Mouse (Mus musculus) limb, embryonic 12.5 days (tissue): Measurements from ENCODE around the gene Ace2. TPM values are rescaled to one million over a fixed set of nuclear protein-coding genes. Genes with fewer than 3 reads are reported as not detected.

ENCODE experiments used
- ATAC-seq: fragments of 200-750 bp; cut with Nextera tagmentation; 2 replicates; pipeline ENCODE4 v1.8.0; 2017; ENCODE audit warnings: low read depth, moderate TSS enrichment; ENCODE audit not compliant: insufficient number of reproducible peaks, insufficient read depth, low FRiP score, low TSS enrichment
- H3K27ac ChIP-seq: fragments of 300-500 bp; sonication (generic); 2 replicates; pipeline ENCODE4 v1.5.1; 2016; ENCODE audit warnings: mild to moderate bottlenecking, moderate library complexity
- H3K27me3 ChIP-seq: fragments of 300-500 bp; sonication (generic); 2 replicates; pipeline ENCODE4 v1.6.1; 2016; ENCODE audit warnings: mild to moderate bottlenecking, moderate library complexity
- H3K36me3 ChIP-seq: fragments of 300-500 bp; sonication (generic); 2 replicates; pipeline ENCODE4 v1.6.1; 2016; ENCODE audit warnings: mild to moderate bottlenecking, moderate library complexity
- H3K4me1 ChIP-seq: fragments of 300-500 bp; sonication (generic); replicated peaks from 2 replicates; pipeline ENCODE4 v1.6.1; 2016
- H3K4me2 ChIP-seq: fragments of 300-500 bp; sonication (generic); 2 replicates; pipeline ENCODE4 v1.6.1; 2016; ENCODE audit warnings: mild to moderate bottlenecking, moderate library complexity
- H3K4me3 ChIP-seq: fragments of 300-500 bp; sonication (generic); replicated peaks from 2 replicates; pipeline ENCODE4 v1.5.1; 2016; ENCODE audit warnings: mild to moderate bottlenecking
- H3K9ac ChIP-seq: fragments of 300-500 bp; sonication (generic); replicated peaks from 2 replicates; pipeline ENCODE4 v1.6.1; 2016; ENCODE audit warnings: mild to moderate bottlenecking, moderate library complexity
- H3K9me3 ChIP-seq: fragments of 300-500 bp; sonication (generic); 2 replicates; pipeline ENCODE4 v1.6.1; 2016; ENCODE audit warnings: mild to moderate bottlenecking, moderate library complexity
- WGBS: fragments of 180-500 bp; shearing (Covaris S2); methylation state at CpG from one replicate; pipeline ENCODE4 v1.1.7; 2016; 5-methylcytosine and 5-hydroxymethylcytosine counted together
- polyA plus RNA-seq: library from polyadenylated mRNA; unstranded; fragments of >200 nt; fragmentation: Nextera tagmentation; extraction: Ambion mirVana; gene quantifications from 2 replicates; pipeline ENCODE4 v1.2.1, GENCODE M21; 2016

Ace2 gene
- polyA plus RNA-seq, 1 experiment from 2014 or later = not detected

DNA sequence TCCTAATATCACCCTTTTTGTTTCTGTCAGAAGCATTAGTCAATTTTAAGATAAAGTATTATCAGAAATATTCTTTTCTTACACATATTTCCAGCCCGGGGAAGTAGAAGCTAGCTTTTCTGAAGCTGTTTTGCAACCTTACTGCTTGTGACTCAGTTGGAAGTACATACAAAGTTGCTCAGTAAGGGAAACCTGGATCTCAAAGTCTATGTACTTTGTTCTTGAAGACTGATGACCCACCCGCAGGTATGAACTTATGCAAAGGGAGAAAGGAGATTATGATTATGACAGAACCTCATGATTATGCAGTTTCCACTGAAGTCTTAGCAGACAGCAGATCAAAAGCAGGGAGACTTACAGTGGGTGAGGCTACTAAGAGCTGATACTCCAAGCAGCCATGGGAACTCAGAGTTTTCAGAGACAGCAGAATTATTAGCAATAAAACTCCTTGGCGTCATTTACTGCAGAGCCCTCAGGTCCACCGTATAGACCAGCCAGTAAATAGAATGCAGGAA, 3.8 kb upstream of the Ace2 start:
- Histone ChIP-seq H3K27me3 (peaks cover 17% of the 10 kb centered on the region), H3K4me2 (no peak overlapping the region), H3K36me3 (no peaks in the 10 kb centered on the region), H3K27ac (no peak overlapping the region), H3K4me1 (no peaks in the 10 kb centered on the region), H3K4me3 (no peak overlapping the region), H3K9me3 (no peaks in the 10 kb centered on the region), H3K9ac (no peak overlapping the region)
- 80% methylated on average over 4 of the region's 4 CpGs for WGBS
- ATAC-seq = no peak

DNA sequence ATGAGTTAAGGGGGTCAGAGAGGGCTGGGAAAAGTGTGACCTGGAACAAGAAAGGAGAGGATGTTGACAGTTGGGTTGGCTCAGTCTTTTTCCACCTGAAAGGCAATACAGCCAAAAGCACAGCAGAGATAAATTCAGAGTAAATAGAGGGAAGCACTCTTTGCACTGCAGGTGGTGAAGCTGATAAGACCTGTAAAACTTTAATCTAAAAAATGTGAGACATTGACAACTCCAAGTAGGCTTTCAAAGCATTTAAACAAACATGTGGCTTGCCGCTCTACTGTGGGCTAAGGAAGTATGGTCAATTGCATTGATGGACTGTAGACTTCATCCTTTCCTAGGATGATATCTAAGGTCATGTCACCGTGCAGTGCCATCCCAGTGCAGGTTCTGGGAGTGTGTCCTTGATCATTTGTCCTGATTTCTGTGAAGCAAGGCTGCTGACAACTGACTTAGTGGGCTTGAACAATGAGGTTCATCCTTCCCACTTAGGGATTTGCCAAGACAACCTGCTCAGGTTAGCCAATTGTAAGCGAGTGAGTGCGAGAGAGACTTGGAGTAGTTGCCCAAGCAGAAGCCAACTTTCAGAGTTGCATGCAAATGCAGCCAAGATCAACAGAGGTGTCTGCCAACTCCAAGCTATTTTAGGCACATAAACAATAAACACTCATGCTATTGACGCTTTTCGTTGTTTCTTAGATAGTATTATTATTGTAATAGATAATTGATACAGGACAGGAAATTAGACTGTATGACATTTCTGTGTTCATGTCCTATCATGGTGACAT, 6.5 kb downstream of the Ace2 start:
- 90% methylated on average over 6 of the region's 6 CpGs for WGBS
- Histone ChIP-seq H3K9ac (no peak overlapping the region), H3K9me3 (no peaks in the 10 kb centered on the region), H3K4me2 (no peak overlapping the region), H3K27ac (no peak overlapping the region), H3K27me3 (peaks cover 15% of the 10 kb centered on the region), H3K4me1 (no peaks in the 10 kb centered on the region), H3K36me3 (no peaks in the 10 kb centered on the region), H3K4me3 (no peak overlapping the region)
- ATAC-seq = no peak

GRCm38 (mm10) chrX:164152703-164153102, 13.6 kb downstream of the Ace2 start:
- H3K27me3 ChIP-seq = peaks cover 17% of the 10 kb centered on the region
- no peak overlapping the region for H3K4me3 ChIP-seq
- H3K27ac ChIP-seq = no peak overlapping the region
- ATAC-seq = no peak
- no peak overlapping the region for H3K9ac ChIP-seq
- WGBS = 64% methylated on average over 2 of the region's 2 CpGs
- no peak overlapping the region for H3K4me2 ChIP-seq
- no peaks in the 10 kb centered on the region for H3K36me3 ChIP-seq
- no peaks in the 10 kb centered on the region for H3K9me3 ChIP-seq
- no peaks in the 10 kb centered on the region for H3K4me1 ChIP-seq

DNA sequence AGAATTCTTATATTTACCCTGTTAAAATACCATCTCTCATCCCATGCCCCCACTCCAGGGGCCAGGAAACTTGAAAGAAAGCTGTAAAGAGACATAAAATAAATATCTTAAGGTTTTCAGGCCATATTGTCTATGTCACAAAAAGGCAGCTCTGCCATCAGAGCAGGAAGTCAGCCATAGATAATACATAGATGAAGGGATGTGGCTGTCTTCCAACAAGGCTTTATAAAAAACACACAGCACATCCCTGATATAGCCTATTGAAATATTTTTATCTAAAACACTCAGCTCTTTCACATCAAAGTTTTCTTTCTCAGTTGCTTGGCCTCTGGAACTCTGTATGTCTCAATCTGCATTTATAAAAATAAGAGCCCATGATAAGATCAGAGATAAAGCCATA, 14.5 kb downstream of the Ace2 start:
- no peaks in the 10 kb centered on the region for H3K9me3 ChIP-seq
- no peaks in the 10 kb centered on the region for H3K4me1 ChIP-seq
- H3K36me3 ChIP-seq = no peaks in the 10 kb centered on the region
- H3K9ac ChIP-seq = no peak overlapping the region
- peaks cover 8% of the 10 kb centered on the region; the same call in 1 of the 2 replicates for H3K27me3 ChIP-seq
- no peak overlapping the region for H3K4me2 ChIP-seq
- H3K4me3 ChIP-seq = no peak overlapping the region
- ATAC-seq = no peak
- no peak overlapping the region for H3K27ac ChIP-seq

GRCm38 (mm10) chrX:164154594-164154993, 15.5 kb downstream of the Ace2 start:
- H3K4me3 ChIP-seq = no peak overlapping the region
- peaks cover 8% of the 10 kb centered on the region; the same call in 1 of the 2 replicates for H3K27me3 ChIP-seq
- no peaks in the 10 kb centered on the region for H3K36me3 ChIP-seq
- 75% methylated on average over 5 of the region's 5 CpGs for WGBS
- H3K4me1 ChIP-seq = no peaks in the 10 kb centered on the region
- ATAC-seq = no peak
- H3K9ac ChIP-seq = no peak overlapping the region
- no peak overlapping the region for H3K27ac ChIP-seq
- H3K4me2 ChIP-seq = no peak overlapping the region
- no peaks in the 10 kb centered on the region for H3K9me3 ChIP-seq

DNA sequence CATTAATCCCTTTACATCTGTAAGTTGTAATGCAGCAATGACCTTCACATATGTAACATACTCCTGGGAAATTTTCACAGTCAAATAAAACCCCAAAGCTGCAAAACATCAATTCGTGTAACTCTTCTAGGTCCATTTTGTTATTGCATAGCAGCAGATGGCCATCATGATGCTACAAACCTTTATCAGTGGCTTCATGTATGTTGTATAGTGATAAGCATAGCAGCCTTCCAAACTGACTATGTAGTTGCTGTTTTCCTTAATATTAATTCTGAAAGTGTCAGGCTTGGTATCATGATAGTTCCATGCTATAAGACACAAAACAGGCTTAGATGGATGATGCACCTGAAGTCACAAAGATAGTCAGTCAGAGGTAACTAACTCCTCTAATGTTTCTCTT, 25.5 kb downstream of the Ace2 start:
- H3K27ac ChIP-seq = no peak overlapping the region
- no peak overlapping the region for H3K4me3 ChIP-seq
- no peaks in the 10 kb centered on the region for H3K9me3 ChIP-seq
- no peak overlapping the region for H3K9ac ChIP-seq
- 65% methylated on average over 1 of the region's 1 CpGs for WGBS
- no peak overlapping the region for H3K4me2 ChIP-seq
- no peaks in the 10 kb centered on the region for H3K4me1 ChIP-seq
- no peak for ATAC-seq
- no peaks in the 10 kb centered on the region for H3K36me3 ChIP-seq
- H3K27me3 ChIP-seq = peaks cover 15% of the 10 kb centered on the region

DNA sequence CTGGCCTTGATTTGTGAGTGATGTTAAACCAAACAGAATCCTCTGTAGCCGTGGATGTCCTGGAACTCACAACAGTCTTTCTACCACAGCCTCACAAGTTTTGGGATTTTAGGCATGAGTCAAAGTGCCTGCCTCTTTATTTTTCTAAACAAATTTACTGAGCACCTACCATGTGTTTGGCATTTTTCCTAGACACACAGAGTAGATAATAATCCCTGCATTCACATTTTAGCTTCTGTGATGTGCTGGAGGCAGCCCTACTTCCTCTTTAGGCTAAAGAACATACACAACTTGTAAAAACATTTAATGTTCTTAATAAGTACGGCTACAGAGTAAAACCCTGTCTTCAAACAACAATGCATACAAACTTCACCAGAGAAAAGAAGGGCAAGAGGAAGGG, 31.9 kb downstream of the Ace2 start:
- no peak overlapping the region for H3K4me2 ChIP-seq
- 75% methylated on average over 2 of the region's 2 CpGs for WGBS
- H3K27me3 ChIP-seq = peaks cover 27% of the 10 kb centered on the region
- H3K9me3 ChIP-seq = no peaks in the 10 kb centered on the region
- no peak for ATAC-seq
- no peak overlapping the region for H3K9ac ChIP-seq
- no peak overlapping the region for H3K27ac ChIP-seq
- H3K4me3 ChIP-seq = no peak overlapping the region
- H3K36me3 ChIP-seq = no peaks in the 10 kb centered on the region
- H3K4me1 ChIP-seq = no peaks in the 10 kb centered on the region

DNA sequence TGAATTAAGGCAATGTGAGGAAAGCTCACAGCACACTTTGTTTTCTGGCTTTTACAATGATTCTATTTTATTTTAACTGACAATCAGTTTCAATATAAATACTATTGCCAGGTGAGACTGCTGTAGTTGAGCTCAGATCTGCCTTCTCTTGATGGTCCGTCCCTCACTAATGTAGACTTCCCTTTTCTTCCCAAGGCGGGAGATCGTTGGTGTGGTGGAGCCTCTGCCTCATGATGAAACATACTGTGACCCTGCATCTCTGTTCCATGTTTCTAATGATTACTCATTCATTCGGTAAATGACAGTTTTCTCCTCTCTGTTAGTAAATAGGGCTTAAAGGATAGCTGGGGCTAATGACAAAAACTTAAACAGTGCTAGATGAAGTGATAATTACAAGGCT, 34.7 kb downstream of the Ace2 start:
- Histone ChIP-seq H3K4me3 (no peak overlapping the region), H3K27ac (no peak overlapping the region), H3K9ac (no peak overlapping the region), H3K9me3 (no peaks in the 10 kb centered on the region), H3K27me3 (peaks cover 18% of the 10 kb centered on the region), H3K36me3 (no peaks in the 10 kb centered on the region), H3K4me1 (no peaks in the 10 kb centered on the region), H3K4me2 (no peak overlapping the region)
- ATAC-seq = no peak
- WGBS = 89% methylated on average over 4 of the region's 4 CpGs

DNA sequence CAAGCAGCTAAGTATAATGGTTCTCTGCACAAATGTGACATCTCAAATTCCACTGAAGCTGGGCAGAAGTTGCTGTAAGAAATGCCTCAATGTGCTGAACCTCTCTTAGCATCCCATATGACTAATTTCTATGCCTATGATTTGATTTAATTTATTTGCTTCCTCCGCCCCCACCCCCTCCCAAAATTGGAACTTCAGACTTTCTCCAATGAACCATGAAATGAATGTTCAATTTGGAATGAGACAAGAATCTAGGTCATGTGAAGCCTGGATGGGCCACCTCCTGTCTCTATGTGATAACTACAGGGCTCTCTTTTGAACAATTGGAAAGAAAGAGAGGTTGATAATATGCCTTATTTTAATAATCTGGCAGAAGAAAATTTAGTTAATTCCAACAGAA, 36.2 kb downstream of the Ace2 start:
- Histone ChIP-seq H3K4me3 (no peak overlapping the region), H3K4me2 (no peak overlapping the region), H3K36me3 (no peaks in the 10 kb centered on the region), H3K9ac (no peak overlapping the region), H3K27ac (no peak overlapping the region), H3K4me1 (no peaks in the 10 kb centered on the region), H3K27me3 (peaks cover 18% of the 10 kb centered on the region), H3K9me3 (no peaks in the 10 kb centered on the region)
- 93% methylated on average over 1 of the region's 1 CpGs for WGBS
- ATAC-seq = no peak

DNA sequence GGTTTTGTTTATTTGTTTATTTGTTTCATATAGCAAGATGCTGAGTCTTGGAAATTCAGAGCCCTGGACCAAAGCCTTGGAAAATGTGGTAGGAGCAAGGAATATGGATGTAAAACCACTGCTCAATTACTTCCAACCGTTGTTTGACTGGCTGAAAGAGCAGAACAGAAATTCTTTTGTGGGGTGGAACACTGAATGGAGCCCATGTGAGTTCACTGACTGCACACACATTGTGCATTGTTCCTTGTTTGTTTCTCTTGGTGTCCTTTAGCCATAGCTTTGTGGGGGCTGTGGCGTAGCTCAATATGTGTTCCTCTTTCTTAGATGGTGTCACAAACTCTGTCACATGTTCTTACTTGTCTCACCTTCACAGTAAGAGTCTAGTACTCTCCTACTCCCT, 36.6 kb downstream of the Ace2 start:
- Histone ChIP-seq H3K4me1 (no peaks in the 10 kb centered on the region), H3K9me3 (no peaks in the 10 kb centered on the region), H3K27ac (no peak overlapping the region), H3K9ac (no peak overlapping the region), H3K4me3 (no peak overlapping the region), H3K27me3 (peaks cover 18% of the 10 kb centered on the region), H3K4me2 (no peak overlapping the region), H3K36me3 (no peaks in the 10 kb centered on the region)
- 82% methylated on average over 2 of the region's 2 CpGs for WGBS
- ATAC-seq = no peak

DNA sequence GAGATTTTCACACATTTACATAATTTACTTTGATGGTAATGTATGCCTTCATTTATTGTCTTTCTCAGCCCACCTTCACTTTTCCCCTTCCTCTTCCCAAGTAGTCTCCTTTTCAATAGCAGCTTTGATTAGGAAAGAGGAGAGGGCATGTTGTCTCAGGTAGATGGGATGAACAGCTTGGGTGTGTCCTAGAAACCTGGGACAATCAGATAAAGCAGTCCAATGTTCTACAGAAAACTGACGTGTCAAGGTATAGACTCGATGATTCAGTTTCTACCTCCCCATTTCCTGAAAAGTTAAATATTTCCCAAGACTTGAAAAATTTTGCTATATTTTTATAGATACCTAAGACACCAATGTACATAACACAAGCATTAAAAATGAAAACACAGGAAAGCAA, 39.7 kb downstream of the Ace2 start:
- Histone ChIP-seq H3K36me3 (no peaks in the 10 kb centered on the region), H3K9ac (no peak overlapping the region), H3K4me3 (no peak overlapping the region), H3K4me1 (no peaks in the 10 kb centered on the region), H3K27ac (no peak overlapping the region), H3K27me3 (peaks cover 28% of the 10 kb centered on the region), H3K9me3 (no peaks in the 10 kb centered on the region), H3K4me2 (no peak overlapping the region)
- no peak for ATAC-seq
- WGBS = 96% methylated on average over 2 of the region's 2 CpGs

DNA sequence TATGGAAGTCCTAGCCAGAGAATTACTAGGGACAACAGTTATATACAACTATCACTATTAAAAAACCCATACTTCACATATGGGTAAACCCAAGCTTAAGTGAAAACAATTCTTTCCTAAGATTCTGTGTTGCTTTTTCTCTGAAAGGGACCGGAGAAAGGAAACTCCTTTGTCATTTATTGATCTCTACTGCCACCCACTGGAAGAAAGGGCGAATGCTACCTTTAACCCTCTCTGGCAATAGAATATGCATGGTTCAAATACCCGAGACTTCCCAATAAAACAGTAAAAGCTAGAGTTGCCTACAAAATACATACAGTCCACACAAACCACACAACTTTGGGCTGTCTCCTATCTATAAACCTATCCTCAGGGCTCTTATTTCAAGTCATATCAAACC, 40.6 kb downstream of the Ace2 start:
- no peak overlapping the region for H3K4me3 ChIP-seq
- H3K9me3 ChIP-seq = no peaks in the 10 kb centered on the region
- no peaks in the 10 kb centered on the region for H3K36me3 ChIP-seq
- ATAC-seq = no peak
- H3K4me2 ChIP-seq = no peak overlapping the region
- 6% methylated on average over 3 of the region's 3 CpGs for WGBS
- no peaks in the 10 kb centered on the region for H3K4me1 ChIP-seq
- no peak overlapping the region for H3K27ac ChIP-seq
- no peak overlapping the region for H3K9ac ChIP-seq
- peaks cover 23% of the 10 kb centered on the region for H3K27me3 ChIP-seq
